Mouse (Mus musculus) bone marrow macrophage, adult 2 months (primary cell): Measurements from ENCODE around the gene Etv5.

Source experiments
- CTCF ChIP-seq: IDR thresholded peaks from 2 replicates; pipeline ENCODE4 v1.5.1; 2012; ENCODE audit warnings: low read depth, mild to moderate bottlenecking, low read length, moderate library complexity
- POLR2A ChIP-seq: IDR thresholded peaks from 2 replicates; pipeline ENCODE4 v1.6.1; 2012; ENCODE audit warnings: mild to moderate bottlenecking, low read depth, low read length, borderline replicate concordance

GRCm38 (mm10) chr16:22403715-22404114, 35.8 kb downstream of the Etv5 start:
- no peak for TF ChIP-seq POLR2A
- no peak for TF ChIP-seq CTCF
